Mouse (Mus musculus) liver, embryonic 14.5 days (tissue): ENCODE results near the gene Zmiz1. TPM values are rescaled to one million over a fixed set of nuclear protein-coding genes. Genes with fewer than 3 reads are reported as not detected.
A peak's percentile ranks its signal among the peaks of the same experiment; 100 is the strongest.

Experiments
- ATAC-seq: fragments of 200-750 bp; cut with Nextera tagmentation; 2 replicates; pipeline ENCODE4 v1.8.0; 2017; ENCODE audit warnings: moderate number of reproducible peaks, mild to moderate bottlenecking, moderate library complexity; ENCODE audit not compliant: insufficient read depth
- DNase-seq, 3 experiments: peaks; one replicate each; pipeline ENCODE4 v3.0.0-alpha.2; 2012 to 2013; ENCODE audit warnings: low read depth in 3 of 3, low spot score in 3 of 3
- H3K27ac ChIP-seq: fragments of 300-500 bp; sonication (generic); 2 replicates; pipeline ENCODE4 v1.5.1; 2014; ENCODE audit warnings: moderate library complexity, mild to moderate bottlenecking, control low read depth, inconsistent platforms
- H3K27me3 ChIP-seq: fragments of 300-500 bp; sonication (generic); 2 replicates; pipeline ENCODE4 v1.6.1; 2014; ENCODE audit warnings: mild to moderate bottlenecking, low read length, moderate library complexity; ENCODE audit not compliant: control insufficient read depth, insufficient read depth
- H3K36me3 ChIP-seq: fragments of 300-500 bp; sonication (generic); replicated peaks from 2 replicates; pipeline ENCODE4 v1.6.1; 2014; ENCODE audit warnings: low read depth; ENCODE audit not compliant: control insufficient read depth, insufficient read depth
- H3K4me1 ChIP-seq, 2 experiments: fragments of 200-500 bp in 1 of 2; fragments of 300-500 bp in 1 of 2; sonication (generic) in 1 of 2; replicated peaks; 2 replicates each; pipeline ENCODE4 v1.6.1; 2012 to 2014; ENCODE audit warnings: antibody characterized with exemption in 1 of 2, inconsistent platforms in 1 of 2, low read length in 1 of 2; ENCODE audit not compliant: control insufficient read depth in 2 of 2, insufficient read depth in 2 of 2
- H3K4me2 ChIP-seq: fragments of 300-500 bp; sonication (generic); 2 replicates; pipeline ENCODE4 v1.6.1; 2014; ENCODE audit warnings: low read depth, mild to moderate bottlenecking, control low read depth, moderate library complexity
- H3K4me3 ChIP-seq, 2 experiments: fragments of 200-500 bp in 1 of 2; fragments of 300-500 bp in 1 of 2; sonication (generic) in 1 of 2; 2 replicates each; pipeline ENCODE4 v1.5.1; 2012 to 2014; ENCODE audit warnings: low read depth in 2 of 2, low read length in 2 of 2, mild to moderate bottlenecking in 2 of 2, control low read depth in 1 of 2, inconsistent platforms in 1 of 2, moderate library complexity in 1 of 2; ENCODE audit not compliant: insufficient read depth in 1 of 2
- H3K9ac ChIP-seq: fragments of 300-500 bp; sonication (generic); replicated peaks from 2 replicates; pipeline ENCODE4 v1.6.1; 2014; ENCODE audit warnings: mild to moderate bottlenecking, control low read depth, moderate library complexity
- H3K9me3 ChIP-seq: fragments of 300-500 bp; sonication (generic); 2 replicates; pipeline ENCODE4 v1.6.1; 2016; ENCODE audit warnings: low read length, mixed read lengths; ENCODE audit not compliant: control insufficient read depth
- CTCF ChIP-seq: IDR thresholded peaks from 2 replicates; pipeline ENCODE4 v1.5.1; 2016; ENCODE audit warnings: antibody characterized with exemption, low read depth, control low read depth
- EP300 ChIP-seq: IDR thresholded peaks from 2 replicates; pipeline ENCODE4 v1.6.1; 2016; ENCODE audit warnings: antibody characterized with exemption, low read depth
- WGBS: fragments of 180-500 bp; shearing (Covaris S2); extraction: QIAGEN DNeasy Blood & Tissue Kit; methylation state at CpG from one replicate; pipeline ENCODE4 v1.1.7; 2014; ENCODE audit not compliant: insufficient replicate concordance; 5-methylcytosine and 5-hydroxymethylcytosine counted together
- polyA plus RNA-seq, 2 experiments: library from polyadenylated mRNA; depleted of rRNA in 1 of 2; stranded (reverse) in 1 of 2; unstranded in 1 of 2; fragments of >200 nt; fragmentation: Nextera tagmentation in 1 of 2; extraction: Ambion mirVana in 1 of 2; gene quantifications; 2 replicates each; pipeline versions ENCODE4 v1.2.1 to v1.2.3; 2012 to 2014

The Zmiz1 gene
- polyA plus RNA-seq, 2 experiments, result 3.4 to 4.0 TPM

- Histone ChIP-seq H3K4me2 (no peak overlapping the region), H3K4me3 (no peak overlapping the region), H3K27ac (no peak overlapping the region), H3K4me1 (peaks cover 0 to 9% of the 10 kb centered on the region in 2 experiments; a peak in 3 of 4 replicates), H3K9ac (no peak overlapping the region), H3K9me3 (no peaks in the 10 kb centered on the region), H3K36me3 (no peaks in the 10 kb centered on the region), H3K27me3 (no peaks in the 10 kb centered on the region)
- WGBS, result 69% methylated on average over 4 of the region's 4 CpGs
- DNase-seq (no peak), ATAC-seq (no peak)
- no peak for TF ChIP-seq CTCF
- no peak for TF ChIP-seq EP300
Measured at GRCm38 (mm10) chr14:25562447-25562846, 103.5 kb downstream of the Zmiz1 start.

DNA sequence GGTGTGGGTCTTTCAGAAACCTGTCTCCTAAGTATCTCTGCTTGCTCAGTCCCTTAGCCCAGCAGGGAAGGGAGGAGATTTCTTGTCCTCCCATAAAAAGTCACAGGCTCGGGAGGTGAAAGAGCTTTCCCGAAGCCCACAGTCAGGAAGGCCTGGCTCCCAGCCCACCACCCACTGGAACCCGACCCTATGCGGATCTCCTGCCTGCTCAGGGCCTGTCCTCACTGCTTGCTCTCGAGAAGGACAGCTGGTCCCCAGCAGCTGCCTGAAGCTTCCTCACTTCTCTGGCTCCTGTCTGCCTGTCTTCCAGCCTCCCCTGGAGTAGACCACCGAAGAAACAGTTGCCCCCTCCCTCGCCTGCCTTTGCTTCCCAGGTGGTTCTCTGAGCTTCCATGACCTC, 103.9 kb downstream of the Zmiz1 start:
- H3K27me3 ChIP-seq, result no peaks in the 10 kb centered on the region
- H3K4me1 ChIP-seq, result peaks cover 1 to 11% of the 10 kb centered on the region in 2 experiments; a peak in 3 of 4 replicates
- no peak overlapping the region for H3K9ac ChIP-seq
- ATAC-seq, result no peak
- H3K4me3 ChIP-seq, result no peak overlapping the region
- H3K4me2 ChIP-seq, result no peak overlapping the region
- TF ChIP-seq EP300 (no peak), CTCF (no peak)
- WGBS, result 69% methylated on average over 7 of the region's 7 CpGs
- H3K9me3 ChIP-seq, result no peaks in the 10 kb centered on the region
- H3K27ac ChIP-seq, result no peak overlapping the region
- DNase-seq, result no peak
- no peaks in the 10 kb centered on the region for H3K36me3 ChIP-seq

DNA sequence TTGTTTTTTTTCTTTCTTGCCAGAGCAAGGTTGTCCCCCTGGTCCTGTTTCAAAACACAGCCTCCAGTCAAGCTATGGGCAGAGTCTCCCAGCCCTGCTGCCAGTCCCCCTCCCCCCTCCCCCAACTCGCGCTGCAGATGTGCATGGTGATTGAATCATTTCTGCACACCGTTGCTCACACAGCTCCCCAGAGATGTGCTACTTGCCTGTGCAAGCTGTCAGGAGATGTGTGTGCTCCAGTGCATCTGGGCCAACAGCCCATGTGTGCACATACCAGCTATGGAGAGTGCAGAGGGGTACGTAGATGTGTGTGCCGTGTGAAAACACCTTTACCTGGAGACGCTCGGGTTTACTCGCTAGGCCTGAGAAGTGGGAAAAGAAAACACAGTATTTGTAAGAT, 105.6 kb downstream of the Zmiz1 start:
- 79% methylated on average over 8 of the region's 8 CpGs for WGBS
- Histone ChIP-seq H3K36me3 (no peaks in the 10 kb centered on the region), H3K4me1 (peaks cover 3 to 22% of the 10 kb centered on the region in 2 experiments; a peak in 3 of 4 replicates), H3K4me3 (no peak overlapping the region), H3K4me2 (no peak overlapping the region), H3K9ac (no peak overlapping the region), H3K27ac (no peak overlapping the region), H3K27me3 (no peaks in the 10 kb centered on the region), H3K9me3 (no peaks in the 10 kb centered on the region)
- TF ChIP-seq EP300 (no peak), CTCF (no peak)
- no peak for DNase-seq
- no peak for ATAC-seq

- TF ChIP-seq EP300 (no peak), CTCF (peak; percentile 98)
- Histone ChIP-seq H3K9ac (no peak overlapping the region), H3K36me3 (no peaks in the 10 kb centered on the region), H3K27ac (no peak overlapping the region), H3K4me2 (no peak overlapping the region), H3K9me3 (no peaks in the 10 kb centered on the region), H3K27me3 (no peaks in the 10 kb centered on the region), H3K4me3 (no peak overlapping the region), H3K4me1 (peaks cover 3 to 19% of the 10 kb centered on the region in 2 experiments; a peak in 3 of 4 replicates)
- DNase-seq (peak; percentile 26 to 47 (median 39)), ATAC-seq (no peak)
- 41% methylated on average over 11 of the region's 11 CpGs for WGBS
Measured at GRCm38 (mm10) chr14:25565344-25566088, 106.5 kb downstream of the Zmiz1 start.

DNA sequence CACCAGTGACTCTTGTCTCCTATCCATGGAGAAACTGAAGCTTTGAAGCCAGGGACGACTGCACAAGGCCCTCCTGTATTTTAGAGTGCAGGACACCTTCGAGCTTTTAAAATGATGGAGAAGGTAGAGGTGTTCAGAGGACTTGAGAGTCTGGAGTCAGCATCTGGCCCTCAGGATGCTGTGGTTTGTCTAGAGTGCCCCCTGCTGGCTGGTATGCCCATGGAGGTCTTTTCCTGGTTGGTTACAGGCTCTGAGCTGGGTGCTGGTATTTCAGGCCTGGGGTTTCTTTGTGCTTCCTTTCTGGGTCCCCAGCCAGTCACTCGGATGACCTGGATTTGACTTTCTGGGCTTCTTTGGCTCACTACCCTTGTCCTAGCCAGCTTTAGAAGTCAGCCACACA, 108.3 kb downstream of the Zmiz1 start:
- DNase-seq (peak; percentile 42 to 52 (median 49)), ATAC-seq (peak; percentile 49; the same call in 1 of the 2 replicates)
- Histone ChIP-seq H3K36me3 (no peaks in the 10 kb centered on the region), H3K4me2 (no peak overlapping the region), H3K4me3 (no peak overlapping the region), H3K27ac (no peak overlapping the region), H3K9me3 (no peaks in the 10 kb centered on the region), H3K27me3 (no peaks in the 10 kb centered on the region), H3K9ac (no peak overlapping the region), H3K4me1 (peaks cover 3 to 17% of the 10 kb centered on the region in 2 experiments; a peak in 3 of 4 replicates)
- TF ChIP-seq EP300 (no peak), CTCF (peak; percentile 91)
- WGBS, result 38% methylated on average over 3 of the region's 3 CpGs
